Comparison of ENCODE assay signal across 10 mouse cellular contexts in genomic region chr8:71394481-71394880, GRCm38 (mm10). TPM values are rescaled to one million over a fixed set of nuclear protein-coding genes. Genes with fewer than 3 reads are reported as not detected.
A peak's percentile ranks its signal among the peaks of the same experiment; 100 is the strongest.
DNase-seq lines count a peak whose midpoint lies in the region; ATAC-seq lines count a peak whose summit lies in the region.
"Had no signal": no experiment of that assay in that cellular context is flagged by ENCODE, and none has a peak within 500 bp of the region (broad histone marks: within the 10 kb centered on the region; RNA-seq: fewer than 3 reads in every experiment).

No protein-coding gene starts in this region.

- intact Hi-C loops in heart, postnatal 10 days (cut with DNase I), result no loop called here
- intact Hi-C loops in gastrocnemius, postnatal 14 days (cut with DNase I; ENCODE audit: low total_unique reads), result no loop called here

- peaks cover 16% of the 10 kb centered on the region for H3K4me1 ChIP-seq in heart, embryonic 13.5 days
- H3K4me1 ChIP-seq in neural tube, embryonic 13.5 days (replicated peaks), result peaks cover 8% of the 10 kb centered on the region
- H3K4me1 ChIP-seq in kidney, embryonic 15.5 days, result peaks cover 25% of the 10 kb centered on the region
- H3K4me1 ChIP-seq in stomach, embryonic 15.5 days, result peaks cover 12% of the 10 kb centered on the region
- H3K4me1 ChIP-seq in forebrain, embryonic 14.5 days (ENCODE audit: control insufficient read depth, insufficient read depth, low read length), result peaks cover 5% of the 10 kb centered on the region; the same call in 1 of the 2 replicates

- ATAC-seq in heart, embryonic 13.5 days (ENCODE audit: extremely low read depth, insufficient number of reproducible peaks, low FRiP score, low TSS enrichment), result no peak
- no peak for ATAC-seq in neural tube, embryonic 13.5 days (ENCODE audit: low read depth)
- no peak for ATAC-seq in kidney, embryonic 15.5 days (replicated peaks; ENCODE audit: low FRiP score)
- ATAC-seq in stomach, embryonic 15.5 days (ENCODE audit: insufficient read depth, low FRiP score, low read depth), result no peak
- no peak for ATAC-seq in forebrain, embryonic 14.5 days

- no peak overlapping the region; the same call in 1 of the 2 replicates for H3K9ac ChIP-seq in heart, embryonic 13.5 days
- 0 out of 2 replicates have a peak overlapping the region, but pooled peaks have one; percentile 22 for H3K9ac ChIP-seq in neural tube, embryonic 13.5 days
- H3K9ac ChIP-seq in kidney, embryonic 15.5 days, result peak overlapping the region; percentile 12; the same call in 1 of the 2 replicates
- no peak overlapping the region for H3K9ac ChIP-seq in stomach, embryonic 15.5 days
- no peak overlapping the region for H3K9ac ChIP-seq in forebrain, embryonic 14.5 days (ENCODE audit: low read length)

- H3K4me3 ChIP-seq in heart, embryonic 13.5 days, result peak overlapping the region; percentile 4
- H3K4me3 ChIP-seq in neural tube, embryonic 13.5 days, result no peak overlapping the region
- H3K4me3 ChIP-seq in kidney, embryonic 15.5 days (replicated peaks), result peak overlapping the region; percentile 27
- no peak overlapping the region for H3K4me3 ChIP-seq in stomach, embryonic 15.5 days (replicated peaks)
- H3K4me3 ChIP-seq in forebrain, embryonic 14.5 days (ENCODE audit: low read depth, low read length), result no peak overlapping the region

- peak overlapping the region; percentile 93 for H3K4me2 ChIP-seq in heart, embryonic 13.5 days
- peak overlapping the region; percentile 21 for H3K4me2 ChIP-seq in neural tube, embryonic 13.5 days
- H3K4me2 ChIP-seq in kidney, embryonic 15.5 days, result peak overlapping the region; percentile 42
- peak overlapping the region; percentile 17; the same call in 1 of the 2 replicates for H3K4me2 ChIP-seq in stomach, embryonic 15.5 days
- no peak overlapping the region for H3K4me2 ChIP-seq in forebrain, embryonic 14.5 days (ENCODE audit: low read length)

- 68% methylated on average over 7 of the region's 7 CpGs for WGBS in heart, embryonic 13.5 days
- 83% methylated on average over 7 of the region's 7 CpGs for WGBS in neural tube, embryonic 13.5 days
- WGBS in kidney, embryonic 15.5 days, result 81% methylated on average over 7 of the region's 7 CpGs
- 74% methylated on average over 7 of the region's 7 CpGs for WGBS in stomach, embryonic 15.5 days
- WGBS in forebrain, embryonic 14.5 days, result 84% methylated on average over 7 of the region's 7 CpGs

- H3K9me3 ChIP-seq in heart, embryonic 13.5 days, result no peaks in the 10 kb centered on the region
- no peaks in the 10 kb centered on the region for H3K9me3 ChIP-seq in neural tube, embryonic 13.5 days
- no peaks in the 10 kb centered on the region for H3K9me3 ChIP-seq in kidney, embryonic 15.5 days (replicated peaks)
- no peaks in the 10 kb centered on the region for H3K9me3 ChIP-seq in stomach, embryonic 15.5 days
- no peaks in the 10 kb centered on the region for H3K9me3 ChIP-seq in forebrain, embryonic 14.5 days (replicated peaks; ENCODE audit: control insufficient read depth, low read length)

- DNase-seq in heart, postnatal 10 days, result no peak
- DNase-seq in neural tube, embryonic 10.5 days (ENCODE audit: extremely low spot score, low spot score), result no peak
- DNase-seq in forebrain, embryonic 14.5 days (ENCODE audit: low spot score), result no peak
- no peak for DNase-seq in gastrocnemius, postnatal 14 days
- DNase-seq: adrenal gland, postnatal 25 days; midbrain, embryonic 14.5 days had no signal

- no peaks in the 10 kb centered on the region for H3K27me3 ChIP-seq in heart, embryonic 13.5 days (replicated peaks)
- no peaks in the 10 kb centered on the region for H3K27me3 ChIP-seq in neural tube, embryonic 13.5 days
- H3K27me3 ChIP-seq in kidney, embryonic 15.5 days, result no peaks in the 10 kb centered on the region
- H3K27me3 ChIP-seq in stomach, embryonic 15.5 days (replicated peaks), result no peaks in the 10 kb centered on the region
- H3K27me3 ChIP-seq in forebrain, embryonic 14.5 days (replicated peaks; ENCODE audit: control insufficient read depth, insufficient read depth, low read length), result no peaks in the 10 kb centered on the region

- H3K27ac ChIP-seq in heart, embryonic 13.5 days (replicated peaks), result 0 out of 2 replicates have a peak overlapping the region, but pooled peaks have one; percentile 73
- no peak overlapping the region for H3K27ac ChIP-seq in neural tube, embryonic 13.5 days (replicated peaks)
- peak overlapping the region; percentile 84; the same call in 1 of the 2 replicates for H3K27ac ChIP-seq in kidney, embryonic 15.5 days
- H3K27ac ChIP-seq in stomach, embryonic 15.5 days, result no peak overlapping the region
- no peak overlapping the region for H3K27ac ChIP-seq in forebrain, embryonic 14.5 days (ENCODE audit: low read depth, low read length)

- H3K36me3 ChIP-seq in heart, embryonic 13.5 days, result peaks cover 14% of the 10 kb centered on the region
- H3K36me3 ChIP-seq in neural tube, embryonic 13.5 days, result peaks cover 13% of the 10 kb centered on the region
- peaks cover 14% of the 10 kb centered on the region for H3K36me3 ChIP-seq in kidney, embryonic 15.5 days
- H3K36me3 ChIP-seq in stomach, embryonic 15.5 days, result peaks cover 7% of the 10 kb centered on the region; the same call in 1 of the 2 replicates
- peaks cover 12% of the 10 kb centered on the region for H3K36me3 ChIP-seq in forebrain, embryonic 14.5 days (ENCODE audit: control insufficient read depth, insufficient read depth, low read length)

RNA-seq across cellular contexts. Expression of gene Ushbp1, which starts 1.1 kb away (rescaled TPM):
- 9.2 and 10.2 TPM in 2 replicates for polyA plus RNA-seq in heart, embryonic 13.5 days (2015; fragmentation: Nextera tagmentation; extraction: Ambion mirVana)
- total RNA-seq in heart, postnatal 10 days (2021), result 10 to 100 TPM; 38.0 to 42.7 TPM
- 6.1 and 7.3 TPM in 2 replicates for polyA plus RNA-seq in neural tube, embryonic 13.5 days (2015; fragmentation: Nextera tagmentation; extraction: Ambion mirVana)
- polyA plus RNA-seq in kidney, embryonic 15.5 days (2015; fragmentation: Nextera tagmentation; extraction: Ambion mirVana), result 19.1 and 22.3 TPM in 2 replicates
- polyA plus RNA-seq in stomach, embryonic 15.5 days (2015; fragmentation: Nextera tagmentation; extraction: Ambion mirVana), result 10.8 and 10.9 TPM in 2 replicates
- polyA plus RNA-seq in forebrain, embryonic 14.5 days (2014; fragmentation: Nextera tagmentation; extraction: Ambion mirVana), result 2.8 and 4.4 TPM in 2 replicates
- total RNA-seq in gastrocnemius, postnatal 14 days (2021), result 10 to 100 TPM; 11.0 to 12.9 TPM

RNA-seq across cellular contexts. Expression of gene Babam1, which starts 2.2 kb away (rescaled TPM):
- polyA plus RNA-seq in heart, embryonic 13.5 days (2015; fragmentation: Nextera tagmentation; extraction: Ambion mirVana), result 89.7 and 91.8 TPM in 2 replicates
- total RNA-seq in heart, postnatal 10 days (2021), result 10 to 100 TPM; 65.1 to 65.7 TPM
- 96.0 and 96.6 TPM in 2 replicates for polyA plus RNA-seq in neural tube, embryonic 13.5 days (2015; fragmentation: Nextera tagmentation; extraction: Ambion mirVana)
- 117 and 118 TPM in 2 replicates for polyA plus RNA-seq in kidney, embryonic 15.5 days (2015; fragmentation: Nextera tagmentation; extraction: Ambion mirVana)
- 92.2 and 98.2 TPM in 2 replicates for polyA plus RNA-seq in stomach, embryonic 15.5 days (2015; fragmentation: Nextera tagmentation; extraction: Ambion mirVana)
- polyA plus RNA-seq in forebrain, embryonic 14.5 days (2014; fragmentation: Nextera tagmentation; extraction: Ambion mirVana), result 91.7 and 97.0 TPM in 2 replicates
- total RNA-seq in gastrocnemius, postnatal 14 days (2021), result 10 to 100 TPM; 61.3 to 66.5 TPM

RNA-seq across cellular contexts. Expression of gene Ankle1, which starts 11.3 kb away (rescaled TPM):
- 27.6 and 29.4 TPM in 2 replicates for polyA plus RNA-seq in heart, embryonic 13.5 days (2015; fragmentation: Nextera tagmentation; extraction: Ambion mirVana)
- 1 to 10 TPM; 2.8 to 3.4 TPM for total RNA-seq in heart, postnatal 10 days (2021)
- polyA plus RNA-seq in neural tube, embryonic 13.5 days (2015; fragmentation: Nextera tagmentation; extraction: Ambion mirVana), result 8.2 and 8.4 TPM in 2 replicates
- 46.7 and 57.1 TPM in 2 replicates for polyA plus RNA-seq in kidney, embryonic 15.5 days (2015; fragmentation: Nextera tagmentation; extraction: Ambion mirVana)
- polyA plus RNA-seq in stomach, embryonic 15.5 days (2015; fragmentation: Nextera tagmentation; extraction: Ambion mirVana), result 42.3 and 46.2 TPM in 2 replicates
- polyA plus RNA-seq in forebrain, embryonic 14.5 days (2014; fragmentation: Nextera tagmentation; extraction: Ambion mirVana), result 4.3 and 7.2 TPM in 2 replicates
- total RNA-seq in gastrocnemius, postnatal 14 days (2021), result under 1 TPM; 0.78 to 0.86 TPM

RNA-seq across cellular contexts. Expression of gene Nr2f6, which starts 12.7 kb away (rescaled TPM):
- 36.6 and 40.9 TPM in 2 replicates for polyA plus RNA-seq in heart, embryonic 13.5 days (2015; fragmentation: Nextera tagmentation; extraction: Ambion mirVana)
- total RNA-seq in heart, postnatal 10 days (2021), result 10 to 100 TPM; 57.8 to 60.1 TPM
- 27.9 and 30.3 TPM in 2 replicates for polyA plus RNA-seq in neural tube, embryonic 13.5 days (2015; fragmentation: Nextera tagmentation; extraction: Ambion mirVana)
- polyA plus RNA-seq in kidney, embryonic 15.5 days (2015; fragmentation: Nextera tagmentation; extraction: Ambion mirVana), result 96.1 and 99.9 TPM in 2 replicates
- 80.9 and 81.8 TPM in 2 replicates for polyA plus RNA-seq in stomach, embryonic 15.5 days (2015; fragmentation: Nextera tagmentation; extraction: Ambion mirVana)
- 16.6 and 17.3 TPM in 2 replicates for polyA plus RNA-seq in forebrain, embryonic 14.5 days (2014; fragmentation: Nextera tagmentation; extraction: Ambion mirVana)
- total RNA-seq in gastrocnemius, postnatal 14 days (2021), result 10 to 100 TPM; 16.0 to 21.5 TPM

RNA-seq across cellular contexts. Expression of gene Ocel1, which starts 23.4 kb away (rescaled TPM):
- 4.3 and 4.4 TPM in 2 replicates for polyA plus RNA-seq in heart, embryonic 13.5 days (2015; fragmentation: Nextera tagmentation; extraction: Ambion mirVana)
- total RNA-seq in heart, postnatal 10 days (2021), result 10 to 100 TPM; 10.8 to 11.3 TPM
- 4.3 and 6.0 TPM in 2 replicates for polyA plus RNA-seq in neural tube, embryonic 13.5 days (2015; fragmentation: Nextera tagmentation; extraction: Ambion mirVana)
- polyA plus RNA-seq in kidney, embryonic 15.5 days (2015; fragmentation: Nextera tagmentation; extraction: Ambion mirVana), result 6.6 and 7.1 TPM in 2 replicates
- 8.0 TPM in 2 replicates for polyA plus RNA-seq in stomach, embryonic 15.5 days (2015; fragmentation: Nextera tagmentation; extraction: Ambion mirVana)
- 3.0 and 3.8 TPM in 2 replicates for polyA plus RNA-seq in forebrain, embryonic 14.5 days (2014; fragmentation: Nextera tagmentation; extraction: Ambion mirVana)
- total RNA-seq in gastrocnemius, postnatal 14 days (2021), result 1 to 10 TPM; 5.9 to 7.5 TPM

Comparison
In these comparisons a context has a peak if more than half of its experiments do, and no peak if none do; other contexts are left out.
1. H3K27ac ChIP-seq: peak in heart, embryonic 13.5 days (single experiment) and kidney, embryonic 15.5 days (single experiment); none in neural tube, embryonic 13.5 days (single experiment), stomach, embryonic 15.5 days (single experiment) and forebrain, embryonic 14.5 days (single experiment).
2. H3K4me3 ChIP-seq: peak in heart, embryonic 13.5 days (single experiment) and kidney, embryonic 15.5 days (single experiment); none in neural tube, embryonic 13.5 days (single experiment), stomach, embryonic 15.5 days (single experiment) and forebrain, embryonic 14.5 days (single experiment).
3. H3K9ac ChIP-seq: peak in neural tube, embryonic 13.5 days (single experiment) and kidney, embryonic 15.5 days (single experiment); none in heart, embryonic 13.5 days (single experiment), stomach, embryonic 15.5 days (single experiment) and forebrain, embryonic 14.5 days (single experiment).